ENCODE assay signal across 16 mouse cellular contexts in the genomic region with DNA sequence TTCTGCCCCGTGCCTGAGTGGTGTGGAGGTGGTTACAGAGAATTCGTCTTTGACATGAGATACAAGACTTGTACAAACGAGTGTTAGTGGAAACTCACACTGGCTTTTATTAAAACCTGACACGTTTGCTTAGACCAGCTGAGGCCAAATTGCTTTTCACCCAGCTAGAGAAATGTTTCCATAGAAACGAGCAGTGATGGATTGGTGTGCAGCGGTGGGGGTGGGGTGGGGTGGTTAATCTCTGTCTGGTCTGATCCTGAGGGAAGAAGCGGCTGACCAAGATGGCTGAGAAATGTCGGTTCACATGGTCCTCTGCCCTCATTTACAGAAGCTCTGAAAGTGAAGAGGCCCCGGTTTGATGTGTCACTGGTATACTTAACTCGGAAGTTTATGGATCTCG. TPM values are rescaled to one million over a fixed set of nuclear protein-coding genes. Genes with fewer than 3 reads are reported as not detected.
A peak's percentile ranks its signal among the peaks of the same experiment; 100 is the strongest.
DNase-seq lines count a peak whose midpoint lies in the region; ATAC-seq lines count a peak whose summit lies in the region.
"Had no signal": no experiment of that assay in that cellular context is flagged by ENCODE, and none has a peak within 500 bp of the region (broad histone marks: within the 10 kb centered on the region; RNA-seq: fewer than 3 reads in every experiment).

No protein-coding gene starts in this region.

- H3K4me3 ChIP-seq in forebrain, embryonic 10.5 days: no peak overlapping the region
- H3K4me3 ChIP-seq in forebrain, embryonic 16.5 days (replicated peaks; ENCODE audit: low read length): no peak overlapping the region
- H3K4me3 ChIP-seq in hindbrain, embryonic 14.5 days (replicated peaks; ENCODE audit: low read length): no peak overlapping the region
- no peak overlapping the region for H3K4me3 ChIP-seq in midbrain, embryonic 14.5 days (replicated peaks; ENCODE audit: low read depth, low read length)
- H3K4me3 ChIP-seq: embryonic facial prominence, embryonic 12.5 days; left cerebral cortex, adult 2 months had no signal

- no peak overlapping the region for H3K9ac ChIP-seq in forebrain, embryonic 16.5 days (replicated peaks; ENCODE audit: low read depth, low read length)
- H3K9ac ChIP-seq in hindbrain, embryonic 14.5 days: 0 out of 2 replicates have a peak overlapping the region, but pooled peaks have one; percentile 10
- no peak overlapping the region for H3K9ac ChIP-seq in midbrain, embryonic 14.5 days (replicated peaks; ENCODE audit: low read length)
- H3K9ac ChIP-seq: embryonic facial prominence, embryonic 12.5 days; liver, postnatal 0 days had no signal

- DNase-seq in forebrain, embryonic 10.5 days (ENCODE audit: extremely low spot score, low spot score): no peak
- peak; percentile 49 for DNase-seq in hindbrain, embryonic 14.5 days (ENCODE audit: low spot score)
- peak; percentile 71 for DNase-seq in midbrain, embryonic 14.5 days
- DNase-seq in cerebellum, adult 18-20 months: no peak
- DNase-seq in spleen, adult 12 weeks (ENCODE audit: low spot score): no peak
- no peak for DNase-seq in kidney, postnatal 4 days
- DNase-seq in thymus, postnatal 14 days: no peak
- DNase-seq: cerebellum, adult 9-11 months; gastrocnemius, postnatal 36 days; heart, postnatal 36 days; kidney, adult 8-10 months; liver, postnatal 0 days had no signal

- H3K27ac ChIP-seq in forebrain, embryonic 10.5 days: peak overlapping the region; percentile 36; the same call in 1 of the 2 replicates
- no peak overlapping the region for H3K27ac ChIP-seq in forebrain, embryonic 16.5 days (ENCODE audit: low read length)
- peak overlapping the region; percentile 66 for H3K27ac ChIP-seq in hindbrain, embryonic 14.5 days
- 0 out of 2 replicates have a peak overlapping the region, but pooled peaks have one; percentile 32 for H3K27ac ChIP-seq in midbrain, embryonic 14.5 days (replicated peaks; ENCODE audit: low read depth, low read length)
- H3K27ac ChIP-seq: embryonic facial prominence, embryonic 12.5 days; left cerebral cortex, adult 2 months had no signal

- 65% methylated on average over 11 of the region's 11 CpGs for WGBS in forebrain, embryonic 10.5 days
- WGBS in forebrain, embryonic 16.5 days: 45% methylated on average over 11 of the region's 11 CpGs
- WGBS in hindbrain, embryonic 14.5 days: 17% methylated on average over 11 of the region's 11 CpGs
- 20% methylated on average over 11 of the region's 11 CpGs for WGBS in midbrain, embryonic 14.5 days

- no peak for ATAC-seq in forebrain, embryonic 16.5 days
- peak; percentile 65 for ATAC-seq in hindbrain, embryonic 14.5 days (ENCODE audit: low FRiP score)
- ATAC-seq in midbrain, embryonic 14.5 days (ENCODE audit: low FRiP score, low TSS enrichment): no peak
- ATAC-seq: liver, postnatal 0 days had no signal

- H3K36me3 ChIP-seq in forebrain, embryonic 10.5 days (replicated peaks): peaks cover 98% of the 10 kb centered on the region
- H3K36me3 ChIP-seq in forebrain, embryonic 16.5 days (ENCODE audit: control insufficient read depth, insufficient read depth): peaks cover 26% of the 10 kb centered on the region
- peaks cover 64% of the 10 kb centered on the region for H3K36me3 ChIP-seq in hindbrain, embryonic 14.5 days (replicated peaks; ENCODE audit: control insufficient read depth, insufficient read depth)
- peaks cover 61% of the 10 kb centered on the region for H3K36me3 ChIP-seq in midbrain, embryonic 14.5 days (ENCODE audit: control insufficient read depth, insufficient read depth, low read length)

- peaks cover 12% of the 10 kb centered on the region for H3K4me1 ChIP-seq in forebrain, embryonic 10.5 days
- no peaks in the 10 kb centered on the region; the same call in 1 of the 2 replicates for H3K4me1 ChIP-seq in forebrain, embryonic 16.5 days (replicated peaks; ENCODE audit: control insufficient read depth, insufficient read depth, low read length)
- peaks cover 6% of the 10 kb centered on the region for H3K4me1 ChIP-seq in hindbrain, embryonic 14.5 days (replicated peaks; ENCODE audit: control insufficient read depth, insufficient read depth, low read length)
- H3K4me1 ChIP-seq in midbrain, embryonic 14.5 days (ENCODE audit: control insufficient read depth, insufficient read depth, low read length): 0 out of 2 replicates have a peak, but pooled peaks cover 5% of the 10 kb centered on the region
- H3K4me1 ChIP-seq: embryonic facial prominence, embryonic 12.5 days had no signal

- no peaks in the 10 kb centered on the region for H3K27me3 ChIP-seq in forebrain, embryonic 10.5 days (ENCODE audit: poor library complexity, severe bottlenecking)
- H3K27me3 ChIP-seq in forebrain, embryonic 16.5 days (replicated peaks; ENCODE audit: control insufficient read depth, insufficient read depth, low read length): no peaks in the 10 kb centered on the region
- no peaks in the 10 kb centered on the region for H3K27me3 ChIP-seq in hindbrain, embryonic 14.5 days (ENCODE audit: control insufficient read depth, insufficient read depth, low read length)
- H3K27me3 ChIP-seq in midbrain, embryonic 14.5 days (ENCODE audit: control insufficient read depth, insufficient read depth, low read length): no peaks in the 10 kb centered on the region
- H3K27me3 ChIP-seq: embryonic facial prominence, embryonic 12.5 days had no signal

- no peak overlapping the region for H3K4me2 ChIP-seq in forebrain, embryonic 16.5 days (ENCODE audit: low read length)
- H3K4me2 ChIP-seq in hindbrain, embryonic 14.5 days (replicated peaks): no peak overlapping the region
- H3K4me2 ChIP-seq in midbrain, embryonic 14.5 days (ENCODE audit: low read length): 0 out of 2 replicates have a peak overlapping the region, but pooled peaks have one; percentile 10
- H3K4me2 ChIP-seq: embryonic facial prominence, embryonic 12.5 days; heart, embryonic 11.5 days had no signal

- H3K9me3 ChIP-seq in forebrain, embryonic 10.5 days: no peaks in the 10 kb centered on the region
- H3K9me3 ChIP-seq in forebrain, embryonic 16.5 days (ENCODE audit: control insufficient read depth, low read length): no peaks in the 10 kb centered on the region
- H3K9me3 ChIP-seq in hindbrain, embryonic 14.5 days (ENCODE audit: control insufficient read depth, low read length): no peaks in the 10 kb centered on the region
- no peaks in the 10 kb centered on the region for H3K9me3 ChIP-seq in midbrain, embryonic 14.5 days (ENCODE audit: control insufficient read depth, low read length)
- H3K9me3 ChIP-seq: embryonic facial prominence, embryonic 12.5 days had no signal

RNA-seq across cellular contexts. Expression of a gene that starts 7.8 kb away (rescaled TPM):
- polyA plus RNA-seq in forebrain, embryonic 10.5 days (2016; fragmentation: Nextera tagmentation; extraction: Ambion mirVana): 63.0 and 67.6 TPM in 2 replicates
- polyA plus RNA-seq in forebrain, embryonic 16.5 days (2015; fragmentation: Nextera tagmentation; extraction: Ambion mirVana): 28.0 and 28.6 TPM in 2 replicates
- 32.5 and 36.2 TPM in 2 replicates for polyA plus RNA-seq in hindbrain, embryonic 14.5 days (2014; fragmentation: Nextera tagmentation; extraction: Ambion mirVana)
- 33.4 and 36.9 TPM in 2 replicates for polyA plus RNA-seq in midbrain, embryonic 14.5 days (2014; fragmentation: Nextera tagmentation; extraction: Ambion mirVana)

RNA-seq across cellular contexts. Expression of a gene that starts 17.8 kb away (rescaled TPM):
- 12.9 and 14.6 TPM in 2 replicates for polyA plus RNA-seq in forebrain, embryonic 10.5 days (2016; fragmentation: Nextera tagmentation; extraction: Ambion mirVana)
- polyA plus RNA-seq in forebrain, embryonic 16.5 days (2015; fragmentation: Nextera tagmentation; extraction: Ambion mirVana): 0.56 and 0.72 TPM in 2 replicates
- 0.88 and 1.4 TPM in 2 replicates for polyA plus RNA-seq in hindbrain, embryonic 14.5 days (2014; fragmentation: Nextera tagmentation; extraction: Ambion mirVana)
- 1.6 and 2.5 TPM in 2 replicates for polyA plus RNA-seq in midbrain, embryonic 14.5 days (2014; fragmentation: Nextera tagmentation; extraction: Ambion mirVana)

Comparison
In these comparisons a context has a peak if more than half of its experiments do, and no peak if none do; other contexts are left out.
1. DNase-seq: peak in hindbrain, embryonic 14.5 days (single experiment) and midbrain, embryonic 14.5 days (single experiment); none in forebrain, embryonic 10.5 days (single experiment), cerebellum, adult 18-20 months (0 of 2), spleen, adult 12 weeks (single experiment), kidney, postnatal 4 days (0 of 2) and thymus, postnatal 14 days (single experiment).